Mouse (Mus musculus): ENCODE results near the gene Aox1. TPM values are rescaled to one million over a fixed set of nuclear protein-coding genes. Genes with fewer than 3 reads are reported as not detected.

The Aox1 gene
- polyA plus RNA-seq, 1 experiment from 2014 or later = 0.15 TPM

GRCm38 (mm10) chr1:58107066-58107465 is 77.3 kb downstream of the Aox1 start:
- DNase-seq (ENCODE audit: low spot score) (no peak), ATAC-seq (ENCODE audit: low FRiP score) (no peak)
- H3K9ac ChIP-seq (ENCODE audit: low read depth, low read length) = no peak overlapping the region
- no peaks in the 10 kb centered on the region for H3K9me3 ChIP-seq (ENCODE audit: control insufficient read depth, low read length)
- H3K27me3 ChIP-seq (ENCODE audit: control insufficient read depth, insufficient read depth, low read length) = no peaks in the 10 kb centered on the region
- H3K27ac ChIP-seq (ENCODE audit: low read depth, low read length) = no peak overlapping the region
- 83% methylated on average over 2 of the region's 2 CpGs for WGBS
- H3K4me3 ChIP-seq (ENCODE audit: low read depth, low read length) = no peak overlapping the region
- H3K4me1 ChIP-seq (replicated peaks; ENCODE audit: control insufficient read depth, insufficient read depth, low read length) = no peaks in the 10 kb centered on the region
- H3K4me2 ChIP-seq (replicated peaks; ENCODE audit: low read depth, low read length) = no peak overlapping the region
- no peaks in the 10 kb centered on the region for H3K36me3 ChIP-seq (ENCODE audit: control insufficient read depth, insufficient read depth, low read length)

GRCm38 (mm10) chr1:58110241-58110640 is 80.5 kb downstream of the Aox1 start:
- Histone ChIP-seq H3K9ac (ENCODE audit: low read depth, low read length) (no peak overlapping the region), H3K27me3 (ENCODE audit: control insufficient read depth, insufficient read depth, low read length) (no peaks in the 10 kb centered on the region), H3K4me2 (replicated peaks; ENCODE audit: low read depth, low read length) (no peak overlapping the region), H3K36me3 (ENCODE audit: control insufficient read depth, insufficient read depth, low read length) (no peaks in the 10 kb centered on the region), H3K4me1 (replicated peaks; ENCODE audit: control insufficient read depth, insufficient read depth, low read length) (no peaks in the 10 kb centered on the region), H3K4me3 (ENCODE audit: low read depth, low read length) (no peak overlapping the region), H3K27ac (ENCODE audit: low read depth, low read length) (no peak overlapping the region), H3K9me3 (ENCODE audit: control insufficient read depth, low read length) (no peaks in the 10 kb centered on the region)
- DNase-seq (ENCODE audit: low spot score) (no peak), ATAC-seq (ENCODE audit: low FRiP score) (no peak)
- WGBS = 95% methylated on average over 5 of the region's 5 CpGs

- H3K4me2 ChIP-seq (replicated peaks; ENCODE audit: low read depth, low read length) = no peak overlapping the region
- H3K9ac ChIP-seq (ENCODE audit: low read depth, low read length) = no peak overlapping the region
- ATAC-seq (ENCODE audit: low FRiP score) (no peak), DNase-seq (ENCODE audit: low spot score) (no peak)
- no peak overlapping the region for H3K27ac ChIP-seq (ENCODE audit: low read depth, low read length)
- no peaks in the 10 kb centered on the region for H3K9me3 ChIP-seq (ENCODE audit: control insufficient read depth, low read length)
- 74% methylated on average over 4 of the region's 4 CpGs for WGBS
- no peak overlapping the region for H3K4me3 ChIP-seq (ENCODE audit: low read depth, low read length)
- H3K27me3 ChIP-seq (ENCODE audit: control insufficient read depth, insufficient read depth, low read length) = no peaks in the 10 kb centered on the region
- no peaks in the 10 kb centered on the region for H3K4me1 ChIP-seq (replicated peaks; ENCODE audit: control insufficient read depth, insufficient read depth, low read length)
- H3K36me3 ChIP-seq (ENCODE audit: control insufficient read depth, insufficient read depth, low read length) = no peaks in the 10 kb centered on the region
These were observed 81.6 kb downstream of the Aox1 start for GRCm38 (mm10) chr1:58111315-58111714.

DNA sequence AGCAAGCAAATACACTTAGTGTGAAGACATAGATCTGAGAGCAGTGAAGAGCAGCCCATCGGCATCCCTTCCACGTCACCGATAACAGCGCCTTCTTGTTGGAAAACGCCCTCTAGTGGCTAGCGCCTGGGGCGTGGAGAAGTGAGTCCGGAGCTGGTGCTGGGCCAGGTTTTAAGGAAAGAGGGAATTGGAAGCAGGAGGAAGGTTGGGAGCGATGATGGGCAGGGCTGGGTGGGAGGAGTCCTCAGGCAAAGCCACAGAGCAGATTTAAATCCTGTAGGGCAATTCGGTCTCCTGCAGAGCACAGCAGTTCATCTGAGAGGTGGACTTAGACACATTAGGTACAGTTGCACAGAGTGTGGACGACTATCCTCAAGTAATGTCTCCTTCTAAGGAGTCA is 83.1 kb downstream of the Aox1 start, which contains the start of gene Aox3:
TSS of gene Aox3 (plus strand) at position 251 of the 400 bp plus-strand sequence.
- Histone ChIP-seq H3K4me2 (replicated peaks; ENCODE audit: low read depth, low read length) (no peak within 1 kb of the TSS), H3K27me3 (ENCODE audit: control insufficient read depth, insufficient read depth, low read length) (no peaks in the 10 kb centered on the region), H3K9me3 (ENCODE audit: control insufficient read depth, low read length) (no peaks in the 10 kb centered on the region), H3K9ac (ENCODE audit: low read depth, low read length) (no peak within 1 kb of the TSS), H3K4me3 (ENCODE audit: low read depth, low read length) (no peak within 1 kb of the TSS), H3K36me3 (ENCODE audit: control insufficient read depth, insufficient read depth, low read length) (no peaks in the 10 kb centered on the region), H3K4me1 (replicated peaks; ENCODE audit: control insufficient read depth, insufficient read depth, low read length) (no peaks in the 10 kb centered on the region), H3K27ac (ENCODE audit: low read depth, low read length) (no peak within 1 kb of the TSS)
- DNase-seq (ENCODE audit: low spot score) (peak; percentile 85), ATAC-seq (ENCODE audit: low FRiP score) (0 out of 2 replicates have a peak, but pooled peaks have one; percentile 53)
- WGBS = 20% methylated on average over 11 of the region's 11 CpGs

DNA sequence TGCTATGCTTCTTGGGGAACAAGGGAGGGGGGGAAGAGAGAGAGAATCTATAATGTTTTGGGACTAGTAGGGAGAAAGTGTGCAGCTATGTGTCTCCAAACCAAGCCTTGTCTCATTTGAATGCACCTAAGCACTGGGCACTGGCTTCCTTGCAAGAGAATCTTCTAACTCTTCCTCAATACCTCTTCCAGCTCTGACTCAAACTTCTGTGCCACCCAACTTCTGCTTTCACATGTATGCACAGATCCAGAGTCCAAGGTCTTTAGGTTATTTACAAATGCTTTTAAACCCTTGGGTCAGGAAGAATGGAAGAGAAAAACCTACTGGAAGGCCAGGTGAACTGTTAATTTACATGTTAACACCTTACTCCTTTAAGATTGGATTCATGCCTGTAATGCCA is 83.7 kb downstream of the Aox1 start:
- ATAC-seq (ENCODE audit: low FRiP score) (no peak), DNase-seq (ENCODE audit: low spot score) (no peak)
- Histone ChIP-seq H3K4me2 (replicated peaks; ENCODE audit: low read depth, low read length) (no peak overlapping the region), H3K9me3 (ENCODE audit: control insufficient read depth, low read length) (no peaks in the 10 kb centered on the region), H3K4me3 (ENCODE audit: low read depth, low read length) (no peak overlapping the region), H3K27me3 (ENCODE audit: control insufficient read depth, insufficient read depth, low read length) (no peaks in the 10 kb centered on the region), H3K9ac (ENCODE audit: low read depth, low read length) (no peak overlapping the region), H3K4me1 (replicated peaks; ENCODE audit: control insufficient read depth, insufficient read depth, low read length) (no peaks in the 10 kb centered on the region), H3K36me3 (ENCODE audit: control insufficient read depth, insufficient read depth, low read length) (no peaks in the 10 kb centered on the region), H3K27ac (ENCODE audit: low read depth, low read length) (no peak overlapping the region)

GRCm38 (mm10) chr1:58114021-58114560 is 84.4 kb downstream of the Aox1 start:
- DNase-seq (ENCODE audit: low spot score) (no peak), ATAC-seq (ENCODE audit: low FRiP score) (no peak)
- no peaks in the 10 kb centered on the region for H3K9me3 ChIP-seq (ENCODE audit: control insufficient read depth, low read length)
- no peak overlapping the region for H3K4me2 ChIP-seq (replicated peaks; ENCODE audit: low read depth, low read length)
- no peaks in the 10 kb centered on the region for H3K27me3 ChIP-seq (ENCODE audit: control insufficient read depth, insufficient read depth, low read length)
- no peak overlapping the region for H3K4me3 ChIP-seq (ENCODE audit: low read depth, low read length)
- 69% methylated on average over 6 of the region's 6 CpGs for WGBS
- H3K36me3 ChIP-seq (ENCODE audit: control insufficient read depth, insufficient read depth, low read length) = no peaks in the 10 kb centered on the region
- H3K4me1 ChIP-seq (replicated peaks; ENCODE audit: control insufficient read depth, insufficient read depth, low read length) = no peaks in the 10 kb centered on the region
- no peak overlapping the region for H3K27ac ChIP-seq (ENCODE audit: low read depth, low read length)
- no peak overlapping the region for H3K9ac ChIP-seq (ENCODE audit: low read depth, low read length)

DNA sequence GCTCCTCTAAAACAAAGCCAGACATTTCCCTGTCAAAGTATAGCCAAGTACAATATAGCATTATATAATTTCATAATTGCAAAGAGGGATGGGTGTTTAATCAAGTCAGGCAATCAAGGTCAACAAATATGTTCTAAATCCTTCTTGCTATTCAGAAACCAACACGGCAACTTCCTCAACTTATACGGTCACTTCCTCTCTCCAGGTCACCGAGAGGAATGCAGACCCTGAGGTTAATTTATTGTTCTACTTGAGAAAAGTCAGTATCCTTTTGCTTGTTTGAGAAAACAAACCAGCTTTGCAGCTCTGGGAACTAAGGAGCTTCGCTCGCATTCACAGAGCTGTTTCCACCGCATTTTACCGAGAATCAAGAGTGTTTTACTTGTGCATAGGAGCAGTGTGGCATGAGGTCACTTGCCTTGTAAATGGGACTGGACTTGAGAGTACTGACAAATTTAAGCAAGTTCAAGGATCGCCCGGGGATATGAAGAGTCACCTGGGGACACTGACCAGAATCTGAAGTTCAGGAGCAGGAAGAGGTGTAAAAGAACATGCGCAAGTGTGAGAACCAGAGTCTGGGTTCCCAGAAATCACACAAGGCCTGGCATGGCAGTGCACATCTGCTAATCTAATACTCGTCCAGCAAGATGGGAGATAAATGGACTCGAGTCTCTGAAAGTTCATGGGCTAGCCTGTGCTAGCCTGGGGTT is 85.1 kb downstream of the Aox1 start:
- Histone ChIP-seq H3K4me2 (replicated peaks; ENCODE audit: low read depth, low read length) (no peak overlapping the region), H3K27ac (ENCODE audit: low read depth, low read length) (no peak overlapping the region), H3K27me3 (ENCODE audit: control insufficient read depth, insufficient read depth, low read length) (no peaks in the 10 kb centered on the region), H3K9me3 (ENCODE audit: control insufficient read depth, low read length) (no peaks in the 10 kb centered on the region), H3K4me3 (ENCODE audit: low read depth, low read length) (no peak overlapping the region), H3K4me1 (replicated peaks; ENCODE audit: control insufficient read depth, insufficient read depth, low read length) (no peaks in the 10 kb centered on the region), H3K9ac (ENCODE audit: low read depth, low read length) (no peak overlapping the region), H3K36me3 (ENCODE audit: control insufficient read depth, insufficient read depth, low read length) (no peaks in the 10 kb centered on the region)
- DNase-seq (ENCODE audit: low spot score) (no peak), ATAC-seq (ENCODE audit: low FRiP score) (no peak)
- WGBS = 77% methylated on average over 12 of the region's 12 CpGs

DNA sequence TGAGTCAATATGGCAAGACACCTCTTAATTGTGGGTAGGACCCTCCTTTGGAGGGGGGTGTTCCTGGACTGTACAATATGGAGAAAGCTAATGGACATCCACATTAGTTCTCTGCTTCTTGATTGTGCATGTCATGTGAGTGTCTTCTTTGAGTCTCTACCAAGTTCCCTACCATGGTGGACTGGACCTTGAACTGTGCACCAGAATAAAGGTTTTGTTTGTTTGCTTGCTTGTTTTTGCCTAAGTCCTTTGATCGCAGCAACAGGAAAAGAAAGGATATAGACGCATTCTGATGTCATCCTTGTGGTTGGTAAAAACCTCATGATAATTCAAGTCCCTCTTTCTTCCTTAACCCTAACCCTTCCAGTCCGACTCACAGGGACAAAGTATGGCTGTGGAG is 88.5 kb downstream of the Aox1 start:
- Histone ChIP-seq H3K36me3 (ENCODE audit: control insufficient read depth, insufficient read depth, low read length) (no peaks in the 10 kb centered on the region), H3K27ac (ENCODE audit: low read depth, low read length) (no peak overlapping the region), H3K27me3 (ENCODE audit: control insufficient read depth, insufficient read depth, low read length) (no peaks in the 10 kb centered on the region), H3K4me1 (replicated peaks; ENCODE audit: control insufficient read depth, insufficient read depth, low read length) (no peaks in the 10 kb centered on the region), H3K9ac (ENCODE audit: low read depth, low read length) (no peak overlapping the region), H3K4me2 (replicated peaks; ENCODE audit: low read depth, low read length) (no peak overlapping the region), H3K4me3 (ENCODE audit: low read depth, low read length) (no peak overlapping the region), H3K9me3 (ENCODE audit: control insufficient read depth, low read length) (no peaks in the 10 kb centered on the region)
- DNase-seq (ENCODE audit: low spot score) = no peak
- 91% methylated on average over 3 of the region's 3 CpGs for WGBS
- ATAC-seq (ENCODE audit: low FRiP score) = no peak

DNA sequence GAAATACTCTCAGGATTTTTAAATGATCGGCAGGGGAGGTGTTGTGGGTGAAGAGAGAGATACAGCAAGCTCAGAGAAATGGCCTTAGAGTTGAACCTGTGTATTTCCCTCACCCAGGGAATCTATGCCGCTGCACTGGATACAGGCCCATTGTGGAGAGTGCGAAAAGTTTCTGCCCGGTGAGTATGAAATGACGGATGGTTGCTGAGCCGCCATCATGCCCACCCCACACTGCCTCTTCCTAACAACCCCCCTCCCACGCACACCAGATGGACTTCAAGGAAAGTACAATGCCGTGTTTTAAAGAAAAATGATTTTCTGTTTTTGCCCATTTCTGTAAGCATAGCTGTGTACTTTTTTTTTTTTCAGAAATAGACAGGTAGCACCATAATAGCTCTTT is 95.2 kb downstream of the Aox1 start:
- Histone ChIP-seq H3K9ac (ENCODE audit: low read depth, low read length) (no peak overlapping the region), H3K27me3 (ENCODE audit: control insufficient read depth, insufficient read depth, low read length) (no peaks in the 10 kb centered on the region), H3K9me3 (ENCODE audit: control insufficient read depth, low read length) (no peaks in the 10 kb centered on the region), H3K27ac (ENCODE audit: low read depth, low read length) (no peak overlapping the region), H3K4me1 (replicated peaks; ENCODE audit: control insufficient read depth, insufficient read depth, low read length) (no peaks in the 10 kb centered on the region), H3K4me3 (ENCODE audit: low read depth, low read length) (no peak overlapping the region), H3K36me3 (ENCODE audit: control insufficient read depth, insufficient read depth, low read length) (no peaks in the 10 kb centered on the region), H3K4me2 (replicated peaks; ENCODE audit: low read depth, low read length) (no peak overlapping the region)
- DNase-seq (ENCODE audit: low spot score) = no peak
- WGBS = 93% methylated on average over 8 of the region's 8 CpGs
- ATAC-seq (ENCODE audit: low FRiP score) = no peak

All from hindbrain, embryonic 11.5 days (tissue).